8 mouse cellular contexts compared by ENCODE assay signal in genomic region chr16:30790551-30791001, GRCm38 (mm10).
DNase-seq lines count a peak whose midpoint lies in the region; ATAC-seq lines count a peak whose summit lies in the region.

No protein-coding gene starts in this region.

- DNase-seq in cerebellum, adult 11-12 months, result peak; percentile 16
- DNase-seq in cerebellum, adult 18-20 months, result no peak
- DNase-seq in forebrain, embryonic 10.5 days (ENCODE audit: extremely low spot score, low spot score), result no peak
- DNase-seq in hindbrain, embryonic 11.5 days (ENCODE audit: low spot score), result peak; percentile 17
- peak; percentile 36 for DNase-seq in liver, embryonic 11.5 days (ENCODE audit: low spot score)
- DNase-seq in layer of hippocampus, adult 9-11 months, result no peak
- DNase-seq in adrenal gland, adult 8-10 months, result no peak

- peaks cover 18% of the 10 kb centered on the region for H3K4me1 ChIP-seq in forebrain, embryonic 10.5 days
- H3K4me1 ChIP-seq in hindbrain, embryonic 11.5 days (replicated peaks; ENCODE audit: control insufficient read depth, insufficient read depth, low read length), result peaks cover 6% of the 10 kb centered on the region; the same call in 1 of the 2 replicates
- peaks cover 37% of the 10 kb centered on the region for H3K4me1 ChIP-seq in liver, embryonic 11.5 days (replicated peaks; ENCODE audit: control insufficient read depth, insufficient read depth, low read length)
- H3K4me1 ChIP-seq in neural tube, embryonic 14.5 days (ENCODE audit: control insufficient read depth, insufficient read depth, low read length), result peaks cover 7% of the 10 kb centered on the region; the same call in 1 of the 2 replicates

- no peak overlapping the region for H3K4me3 ChIP-seq in forebrain, embryonic 10.5 days
- H3K4me3 ChIP-seq in hindbrain, embryonic 11.5 days (ENCODE audit: low read depth, low read length), result no peak overlapping the region
- H3K4me3 ChIP-seq in liver, embryonic 11.5 days (ENCODE audit: low read depth, low read length), result no peak overlapping the region
- no peak overlapping the region for H3K4me3 ChIP-seq in neural tube, embryonic 14.5 days (ENCODE audit: low read depth, low read length)

- 39% methylated on average over 4 of the region's 4 CpGs for WGBS in forebrain, embryonic 10.5 days
- 30% methylated on average over 4 of the region's 4 CpGs for WGBS in hindbrain, embryonic 11.5 days
- 13% methylated on average over 4 of the region's 4 CpGs for WGBS in liver, embryonic 11.5 days
- 19% methylated on average over 4 of the region's 4 CpGs for WGBS in neural tube, embryonic 14.5 days

- H3K36me3 ChIP-seq in forebrain, embryonic 10.5 days (replicated peaks), result no peaks in the 10 kb centered on the region
- H3K36me3 ChIP-seq in hindbrain, embryonic 11.5 days (ENCODE audit: control insufficient read depth, insufficient read depth, low read length), result no peaks in the 10 kb centered on the region
- H3K36me3 ChIP-seq in liver, embryonic 11.5 days (ENCODE audit: control insufficient read depth, insufficient read depth, low read length), result no peaks in the 10 kb centered on the region
- H3K36me3 ChIP-seq in neural tube, embryonic 14.5 days (ENCODE audit: control insufficient read depth, insufficient read depth, low read length), result no peaks in the 10 kb centered on the region

- peak overlapping the region; percentile 68 for H3K27ac ChIP-seq in forebrain, embryonic 10.5 days
- no peak overlapping the region for H3K27ac ChIP-seq in hindbrain, embryonic 11.5 days (ENCODE audit: low read depth, low read length)
- H3K27ac ChIP-seq in liver, embryonic 11.5 days (ENCODE audit: low read depth, low read length), result peak overlapping the region; percentile 59
- peak overlapping the region; percentile 0; the same call in 1 of the 2 replicates for H3K27ac ChIP-seq in neural tube, embryonic 14.5 days (ENCODE audit: low read depth, low read length)

- no peak overlapping the region for H3K9ac ChIP-seq in hindbrain, embryonic 11.5 days (ENCODE audit: low read depth, low read length)
- H3K9ac ChIP-seq in liver, embryonic 11.5 days (ENCODE audit: low read depth, low read length), result no peak overlapping the region
- H3K9ac ChIP-seq in neural tube, embryonic 14.5 days (replicated peaks; ENCODE audit: low read depth, low read length), result no peak overlapping the region

- ATAC-seq in hindbrain, embryonic 11.5 days (ENCODE audit: low FRiP score), result no peak
- ATAC-seq in liver, embryonic 11.5 days (replicated peaks; ENCODE audit: low FRiP score), result peak; percentile 65
- ATAC-seq in neural tube, embryonic 14.5 days (ENCODE audit: low read depth), result peak; percentile 65; the same call in 1 of the 2 replicates

- H3K4me2 ChIP-seq in hindbrain, embryonic 11.5 days (replicated peaks; ENCODE audit: low read depth, low read length), result no peak overlapping the region
- H3K4me2 ChIP-seq in liver, embryonic 11.5 days, result peak overlapping the region; percentile 38
- no peak overlapping the region for H3K4me2 ChIP-seq in neural tube, embryonic 14.5 days (ENCODE audit: low read depth, low read length)

- no peaks in the 10 kb centered on the region for H3K27me3 ChIP-seq in forebrain, embryonic 10.5 days (ENCODE audit: poor library complexity, severe bottlenecking)
- H3K27me3 ChIP-seq in hindbrain, embryonic 11.5 days (ENCODE audit: control insufficient read depth, insufficient read depth, low read length), result no peaks in the 10 kb centered on the region
- H3K27me3 ChIP-seq in liver, embryonic 11.5 days (replicated peaks; ENCODE audit: control insufficient read depth, insufficient read depth, low read length), result no peaks in the 10 kb centered on the region
- H3K27me3 ChIP-seq in neural tube, embryonic 14.5 days (ENCODE audit: control insufficient read depth, insufficient read depth, low read length), result no peaks in the 10 kb centered on the region

- H3K9me3 ChIP-seq in forebrain, embryonic 10.5 days, result no peaks in the 10 kb centered on the region
- no peaks in the 10 kb centered on the region for H3K9me3 ChIP-seq in hindbrain, embryonic 11.5 days (ENCODE audit: control insufficient read depth, low read length)
- no peaks in the 10 kb centered on the region for H3K9me3 ChIP-seq in liver, embryonic 11.5 days (ENCODE audit: control insufficient read depth, low read length)
- H3K9me3 ChIP-seq in neural tube, embryonic 14.5 days (ENCODE audit: control insufficient read depth, low read length), result no peaks in the 10 kb centered on the region

Comparison
In these comparisons a context has a peak if more than half of its experiments do, and no peak if none do; other contexts are left out.
1. DNase-seq: peak in cerebellum, adult 11-12 months (single experiment), hindbrain, embryonic 11.5 days (single experiment) and liver, embryonic 11.5 days (single experiment); none in cerebellum, adult 18-20 months (0 of 2), forebrain, embryonic 10.5 days (single experiment), layer of hippocampus, adult 9-11 months (single experiment) and adrenal gland, adult 8-10 months (single experiment).